Mouse (Mus musculus) CH12.LX (cell line): ENCODE results near the gene Gga1.

Source experiments
- CTCF ChIP-seq, 2 experiments: IDR thresholded peaks in 1 of 2; conservative IDR thresholded peaks in 1 of 2; 2 replicates each; pipeline ENCODE4 v1.5.1; 2011 to 2012; ENCODE audit warnings: low read depth in 2 of 2, low read length in 2 of 2, improper control_type of control experiment in 1 of 2, inconsistent platforms in 1 of 2, mild to moderate bottlenecking in 1 of 2, moderate library complexity in 1 of 2
- EP300 ChIP-seq: IDR thresholded peaks from 2 replicates; pipeline ENCODE4 v1.6.1; 2011; ENCODE audit warnings: low read length, improper control_type of control experiment
- POLR2A ChIP-seq: IDR thresholded peaks from 2 replicates; pipeline ENCODE4 v1.6.1; 2011; ENCODE audit warnings: low read depth, mild to moderate bottlenecking, improper control_type of control experiment, low read length

- TF ChIP-seq EP300 = no peak
- TF ChIP-seq CTCF (conservative IDR thresholded peaks at IDR 0.05 in 1 of 2, IDR thresholded peaks at IDR 0.05 in 1 of 2; ENCODE audit: low read depth in 2 of 2, low read length in 2 of 2) = no peak
- no peak for TF ChIP-seq POLR2A
These were observed 61.0 kb downstream of the Gga1 start for GRCm38 (mm10) chr15:78937963-78938362.
